Mouse (Mus musculus): ENCODE measurements around the gene Rnf44.

GRCm38 (mm10) chr13:54690151-54690740 lies 3.5 kb downstream of the Rnf44 start:
- TF ChIP-seq POLR2A (IDR thresholded peaks at IDR 0.05; ENCODE audit: low read depth, low read length) (no peak), CTCF (IDR thresholded peaks at IDR 0.05; ENCODE audit: extremely low read depth, insufficient read depth, insufficient read length, insufficient replicate concordance) (no peak)

Data from spleen, adult 2 months (tissue).